Mouse (Mus musculus) ES-E14 (cell line): Measurements from ENCODE around the gene Gsta4.

ENCODE experiments used
- CHD2 ChIP-seq: IDR thresholded peaks from 2 replicates; pipeline ENCODE4 v1.6.1; 2014; ENCODE audit warnings: mild to moderate bottlenecking, low read depth, low read length, inconsistent platforms
- MAFK ChIP-seq: IDR thresholded peaks from 2 replicates; pipeline ENCODE4 v1.6.1; 2014; ENCODE audit warnings: mild to moderate bottlenecking, low read depth, low read length, inconsistent platforms; ENCODE audit not compliant: insufficient read depth
- ZC3H11A ChIP-seq: IDR thresholded peaks from 2 replicates; pipeline ENCODE4 v1.6.1; 2012; ENCODE audit warnings: low read depth, mild to moderate bottlenecking, inconsistent platforms, low read length, borderline replicate concordance
- ZNF384 ChIP-seq: IDR thresholded peaks from 2 replicates; pipeline ENCODE4 v1.6.1; 2012; ENCODE audit warnings: low read depth, low read length, inconsistent platforms

DNA sequence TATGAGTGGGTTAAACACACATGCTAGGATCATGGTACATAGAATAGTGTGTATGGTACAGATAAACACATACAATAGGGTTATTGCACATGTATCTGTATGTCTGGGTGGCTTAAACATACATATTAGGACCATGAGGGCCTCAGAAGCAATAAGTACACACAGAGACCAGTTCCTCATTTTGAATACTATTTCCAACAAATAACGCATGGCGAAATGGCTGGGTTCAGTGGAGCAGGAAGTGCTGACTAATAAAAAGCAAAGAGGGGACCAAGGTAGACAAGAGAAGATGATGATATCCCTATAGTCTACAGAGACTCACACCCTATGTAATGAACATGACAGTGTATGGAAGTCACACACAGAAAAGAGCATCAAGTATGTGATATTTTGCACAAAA lies 45.5 kb downstream of the Gsta4 start:
- TF ChIP-seq MAFK (no peak), ZC3H11A (no peak), CHD2 (no peak), ZNF384 (no peak)
